Mouse (Mus musculus) c-Kit-negative CD71-positive TER-119-positive erythroid progenitor cells, embryonic 14.5 days (primary cell): Measurements from ENCODE around the gene Ctdspl.

Experiments
- DNase-seq: peaks from one replicate; pipeline ENCODE4 v3.0.0-alpha.2; 2013; ENCODE audit warnings: low read depth, low spot score

The Ctdspl gene

DNA sequence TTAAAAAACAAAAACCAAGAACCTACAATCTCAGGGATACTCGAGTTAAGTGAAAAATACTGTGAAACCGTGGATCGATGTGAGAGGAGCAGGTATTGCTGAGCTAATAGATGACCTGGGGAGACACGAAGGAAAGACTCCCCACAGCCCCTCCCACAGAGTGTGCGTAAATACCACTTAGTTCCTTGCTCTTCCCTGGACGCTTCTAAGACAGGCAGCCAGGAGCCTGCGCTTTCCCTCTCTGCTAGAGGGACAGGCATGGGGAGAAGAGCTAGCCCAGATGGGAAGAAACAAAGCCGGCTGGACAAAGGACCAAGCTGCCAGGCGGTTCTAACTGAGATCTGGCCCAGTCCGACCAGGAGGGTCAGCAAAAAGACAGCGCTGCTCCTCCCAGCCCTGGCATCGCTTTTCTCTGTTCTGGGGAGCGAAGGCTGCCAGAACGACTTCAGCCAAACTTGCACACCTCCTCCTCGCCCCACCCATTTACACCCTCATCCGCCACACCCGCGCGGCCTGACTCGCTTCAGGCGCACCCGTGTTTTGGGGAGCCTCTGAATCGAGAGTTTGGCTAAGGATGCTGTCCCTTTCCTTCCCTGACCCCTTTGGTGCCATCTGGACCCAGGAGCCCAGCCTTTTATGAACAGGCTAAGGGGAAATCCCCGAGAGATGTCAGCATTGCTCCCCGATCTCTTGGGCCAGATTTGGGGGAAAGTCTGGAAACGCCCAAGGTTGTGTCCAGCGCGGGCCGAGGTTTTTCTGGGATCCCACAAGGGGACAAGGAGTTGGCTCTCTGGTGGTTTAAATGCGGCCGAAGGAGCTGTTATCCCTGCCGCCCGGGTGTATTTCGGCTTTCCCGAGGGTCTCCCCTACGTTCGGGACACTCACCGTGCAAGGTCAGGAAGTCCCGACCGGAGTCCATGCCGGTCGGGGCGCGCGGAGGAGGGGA, 166.5 kb downstream of the Ctdspl start:
- no peak for DNase-seq
